Mouse (Mus musculus): ENCODE measurements around the gene Tm6sf2. TPM values are rescaled to one million over a fixed set of nuclear protein-coding genes. Genes with fewer than 3 reads are reported as not detected.

Tm6sf2 gene
- polyA plus RNA-seq, 2 experiments = 1.2 to 1.3 TPM

- Histone ChIP-seq H3K36me3 (replicated peaks; ENCODE audit: control insufficient read depth, insufficient read depth, low read depth) (no peaks in the 10 kb centered on the region), H3K9ac (replicated peaks) (no peak within 1 kb of the TSS), H3K4me1 (replicated peaks; ENCODE audit: control insufficient read depth in 2 of 2, insufficient read depth in 2 of 2, low read length in 1 of 2) (no peaks in the 10 kb centered on the region), H3K27ac (no peak within 1 kb of the TSS), H3K4me2 (ENCODE audit: low read depth) (peak within 1 kb of the TSS; percentile 47), H3K4me3 (ENCODE audit: insufficient read depth in 1 of 2, low read depth in 2 of 2, low read length in 2 of 2) (peak within 1 kb of the TSS; percentile 10 to 37; a peak in 3 of 4 replicates), H3K27me3 (ENCODE audit: control insufficient read depth, insufficient read depth, low read length) (peaks cover 58% of the 10 kb centered on the region), H3K9me3 (ENCODE audit: control insufficient read depth, low read length) (no peaks in the 10 kb centered on the region)
- WGBS (ENCODE audit: insufficient replicate concordance) = 2% methylated on average over 26 of the region's 26 CpGs
- no peak for DNase-seq (ENCODE audit: low read depth in 3 of 3, low spot score in 3 of 3)
- ATAC-seq (ENCODE audit: insufficient read depth) = no peak
- TF ChIP-seq EP300 (IDR thresholded peaks at IDR 0.05; ENCODE audit: low read depth) = no peak
- no peak for TF ChIP-seq CTCF (IDR thresholded peaks at IDR 0.05; ENCODE audit: low read depth)
Measured at GRCm38 (mm10) chr8:70083285-70083684, 10.6 kb downstream of the Tm6sf2 start, which contains the start of gene Hapln4. TSS of gene Hapln4 (plus strand) at chr8:70083457.

GRCm38 (mm10) chr8:70084191-70085065, 11.7 kb downstream of the Tm6sf2 start:
- 0 out of 2 replicates have a peak, but pooled peaks have one; percentile 21 for TF ChIP-seq CTCF (IDR thresholded peaks at IDR 0.05; ENCODE audit: low read depth)
- TF ChIP-seq EP300 (IDR thresholded peaks at IDR 0.05; ENCODE audit: low read depth) = no peak
- no peaks in the 10 kb centered on the region for H3K36me3 ChIP-seq (replicated peaks; ENCODE audit: control insufficient read depth, insufficient read depth, low read depth)
- peaks cover 69% of the 10 kb centered on the region for H3K27me3 ChIP-seq (ENCODE audit: control insufficient read depth, insufficient read depth, low read length)
- no peak overlapping the region for H3K9ac ChIP-seq (replicated peaks)
- ATAC-seq (ENCODE audit: insufficient read depth) (no peak), DNase-seq (ENCODE audit: low read depth in 3 of 3, low spot score in 3 of 3) (no peak)
- no peak overlapping the region for H3K27ac ChIP-seq
- WGBS (ENCODE audit: insufficient replicate concordance) = 4% methylated on average over 71 of the region's 71 CpGs
- no peaks in the 10 kb centered on the region for H3K9me3 ChIP-seq (ENCODE audit: control insufficient read depth, low read length)
- H3K4me1 ChIP-seq (replicated peaks; ENCODE audit: control insufficient read depth in 2 of 2, insufficient read depth in 2 of 2, low read length in 1 of 2) = no peaks in the 10 kb centered on the region
- H3K4me3 ChIP-seq (ENCODE audit: insufficient read depth in 1 of 2, low read depth in 2 of 2, low read length in 2 of 2) = peak overlapping the region; percentile 10 to 37; a peak in 3 of 4 replicates
- H3K4me2 ChIP-seq (ENCODE audit: low read depth) = peak overlapping the region; percentile 47

- 32% methylated on average over 1 of the region's 1 CpGs for WGBS (ENCODE audit: insufficient replicate concordance)
- no peak for ATAC-seq (ENCODE audit: insufficient read depth)
- Histone ChIP-seq H3K36me3 (replicated peaks; ENCODE audit: control insufficient read depth, insufficient read depth, low read depth) (no peaks in the 10 kb centered on the region), H3K27me3 (ENCODE audit: control insufficient read depth, insufficient read depth, low read length) (peaks cover 87% of the 10 kb centered on the region), H3K9ac (replicated peaks) (no peak overlapping the region), H3K4me1 (replicated peaks; ENCODE audit: control insufficient read depth in 2 of 2, insufficient read depth in 2 of 2, low read length in 1 of 2) (no peaks in the 10 kb centered on the region), H3K27ac (no peak overlapping the region), H3K4me3 (ENCODE audit: insufficient read depth in 1 of 2, low read depth in 2 of 2, low read length in 2 of 2) (no peak overlapping the region), H3K4me2 (ENCODE audit: low read depth) (no peak overlapping the region), H3K9me3 (ENCODE audit: control insufficient read depth, low read length) (no peaks in the 10 kb centered on the region)
- TF ChIP-seq CTCF (IDR thresholded peaks at IDR 0.05; ENCODE audit: low read depth) (no peak), EP300 (IDR thresholded peaks at IDR 0.05; ENCODE audit: low read depth) (no peak)
- DNase-seq (ENCODE audit: low read depth in 3 of 3, low spot score in 3 of 3) = no peak
Measured at GRCm38 (mm10) chr8:70086151-70086550, 13.4 kb downstream of the Tm6sf2 start.

- ATAC-seq (ENCODE audit: insufficient read depth) = no peak
- Histone ChIP-seq H3K27me3 (ENCODE audit: control insufficient read depth, insufficient read depth, low read length) (peaks cover 88% of the 10 kb centered on the region), H3K4me1 (replicated peaks; ENCODE audit: control insufficient read depth in 2 of 2, insufficient read depth in 2 of 2, low read length in 1 of 2) (no peaks in the 10 kb centered on the region), H3K36me3 (replicated peaks; ENCODE audit: control insufficient read depth, insufficient read depth, low read depth) (no peaks in the 10 kb centered on the region), H3K27ac (no peak overlapping the region), H3K4me3 (ENCODE audit: insufficient read depth in 1 of 2, low read depth in 2 of 2, low read length in 2 of 2) (no peak overlapping the region), H3K4me2 (ENCODE audit: low read depth) (no peak overlapping the region), H3K9ac (replicated peaks) (no peak overlapping the region), H3K9me3 (ENCODE audit: control insufficient read depth, low read length) (no peaks in the 10 kb centered on the region)
- DNase-seq (ENCODE audit: low read depth in 3 of 3, low spot score in 3 of 3) = no peak
- TF ChIP-seq EP300 (IDR thresholded peaks at IDR 0.05; ENCODE audit: low read depth) (no peak), CTCF (IDR thresholded peaks at IDR 0.05; ENCODE audit: low read depth) (no peak)
- 6% methylated on average over 7 of the region's 7 CpGs for WGBS (ENCODE audit: insufficient replicate concordance)
Measured at GRCm38 (mm10) chr8:70087237-70087636, 14.5 kb downstream of the Tm6sf2 start.

GRCm38 (mm10) chr8:70087836-70088650, 15.3 kb downstream of the Tm6sf2 start:
- DNase-seq (ENCODE audit: low read depth in 3 of 3, low spot score in 3 of 3) = no peak
- H3K4me1 ChIP-seq (replicated peaks; ENCODE audit: control insufficient read depth in 2 of 2, insufficient read depth in 2 of 2, low read length in 1 of 2) = no peaks in the 10 kb centered on the region
- TF ChIP-seq EP300 (IDR thresholded peaks at IDR 0.05; ENCODE audit: low read depth) (no peak), CTCF (IDR thresholded peaks at IDR 0.05; ENCODE audit: low read depth) (peak; percentile 79)
- H3K27ac ChIP-seq = no peak overlapping the region
- peaks cover 82% of the 10 kb centered on the region for H3K27me3 ChIP-seq (ENCODE audit: control insufficient read depth, insufficient read depth, low read length)
- H3K9ac ChIP-seq (replicated peaks) = no peak overlapping the region
- ATAC-seq (ENCODE audit: insufficient read depth) = no peak
- H3K9me3 ChIP-seq (ENCODE audit: control insufficient read depth, low read length) = no peaks in the 10 kb centered on the region
- peak overlapping the region; percentile 13; the same call in 1 of the 2 replicates for H3K4me2 ChIP-seq (ENCODE audit: low read depth)
- no peak overlapping the region for H3K4me3 ChIP-seq (ENCODE audit: insufficient read depth in 1 of 2, low read depth in 2 of 2, low read length in 2 of 2)
- no peaks in the 10 kb centered on the region for H3K36me3 ChIP-seq (replicated peaks; ENCODE audit: control insufficient read depth, insufficient read depth, low read depth)
- 8% methylated on average over 56 of the region's 56 CpGs for WGBS (ENCODE audit: insufficient replicate concordance)
